Mouse (Mus musculus) forebrain, embryonic 14.5 days (tissue): ENCODE results near the gene Ncam2. TPM values are rescaled to one million over a fixed set of nuclear protein-coding genes. Genes with fewer than 3 reads are reported as not detected.
A peak's percentile ranks its signal among the peaks of the same experiment; 100 is the strongest.

Experiments
- ATAC-seq: fragments of 200-750 bp; cut with Nextera tagmentation; 2 replicates; pipeline ENCODE4 v1.8.0; 2017; ENCODE audit warnings: mild to moderate bottlenecking, moderate library complexity
- DNase-seq: peaks from one replicate; pipeline ENCODE4 v3.0.0-alpha.2; 2015; ENCODE audit warnings: low spot score
- H3K27ac ChIP-seq: fragments of 300-500 bp; sonication (generic); 2 replicates; pipeline ENCODE4 v1.5.1; 2014; ENCODE audit warnings: low read depth, mild to moderate bottlenecking, control low read depth, low read length, moderate library complexity
- H3K27me3 ChIP-seq: fragments of 300-500 bp; sonication (generic); replicated peaks from 2 replicates; pipeline ENCODE4 v1.6.1; 2014; ENCODE audit warnings: low read length, control low read depth, mixed read lengths; ENCODE audit not compliant: control insufficient read depth, insufficient read depth
- H3K36me3 ChIP-seq: fragments of 300-500 bp; sonication (generic); 2 replicates; pipeline ENCODE4 v1.6.1; 2014; ENCODE audit warnings: low read length, control low read depth; ENCODE audit not compliant: control insufficient read depth, insufficient read depth
- H3K4me1 ChIP-seq: fragments of 300-500 bp; sonication (generic); 2 replicates; pipeline ENCODE4 v1.6.1; 2014; ENCODE audit warnings: antibody characterized with exemption, low read length, control low read depth; ENCODE audit not compliant: control insufficient read depth, insufficient read depth
- H3K4me2 ChIP-seq: fragments of 300-500 bp; sonication (generic); 2 replicates; pipeline ENCODE4 v1.6.1; 2014; ENCODE audit warnings: mild to moderate bottlenecking, control low read depth, low read length
- H3K4me3 ChIP-seq: fragments of 300-500 bp; sonication (generic); 2 replicates; pipeline ENCODE4 v1.5.1; 2014; ENCODE audit warnings: low read depth, low read length, control low read depth
- H3K9ac ChIP-seq: fragments of 300-500 bp; sonication (generic); 2 replicates; pipeline ENCODE4 v1.6.1; 2014; ENCODE audit warnings: mild to moderate bottlenecking, low read length, control low read depth, moderate library complexity
- H3K9me3 ChIP-seq: fragments of 300-500 bp; sonication (generic); replicated peaks from 2 replicates; pipeline ENCODE4 v1.6.1; 2016; ENCODE audit warnings: low read length, control low read depth, mixed read lengths; ENCODE audit not compliant: control insufficient read depth
- WGBS: fragments of 180-500 bp; shearing (Covaris S2); extraction: QIAGEN DNeasy Blood & Tissue Kit; methylation state at CpG from one replicate; pipeline ENCODE4 v1.1.7; 2014; 5-methylcytosine and 5-hydroxymethylcytosine counted together
- polyA plus RNA-seq: library from polyadenylated mRNA; unstranded; fragments of >200 nt; fragmentation: Nextera tagmentation; extraction: Ambion mirVana; gene quantifications from 2 replicates; pipeline ENCODE4 v1.2.1, GENCODE M21; 2014

Gene Ncam2
- polyA plus RNA-seq: 5.0 and 8.5 TPM in 2 replicates

DNA sequence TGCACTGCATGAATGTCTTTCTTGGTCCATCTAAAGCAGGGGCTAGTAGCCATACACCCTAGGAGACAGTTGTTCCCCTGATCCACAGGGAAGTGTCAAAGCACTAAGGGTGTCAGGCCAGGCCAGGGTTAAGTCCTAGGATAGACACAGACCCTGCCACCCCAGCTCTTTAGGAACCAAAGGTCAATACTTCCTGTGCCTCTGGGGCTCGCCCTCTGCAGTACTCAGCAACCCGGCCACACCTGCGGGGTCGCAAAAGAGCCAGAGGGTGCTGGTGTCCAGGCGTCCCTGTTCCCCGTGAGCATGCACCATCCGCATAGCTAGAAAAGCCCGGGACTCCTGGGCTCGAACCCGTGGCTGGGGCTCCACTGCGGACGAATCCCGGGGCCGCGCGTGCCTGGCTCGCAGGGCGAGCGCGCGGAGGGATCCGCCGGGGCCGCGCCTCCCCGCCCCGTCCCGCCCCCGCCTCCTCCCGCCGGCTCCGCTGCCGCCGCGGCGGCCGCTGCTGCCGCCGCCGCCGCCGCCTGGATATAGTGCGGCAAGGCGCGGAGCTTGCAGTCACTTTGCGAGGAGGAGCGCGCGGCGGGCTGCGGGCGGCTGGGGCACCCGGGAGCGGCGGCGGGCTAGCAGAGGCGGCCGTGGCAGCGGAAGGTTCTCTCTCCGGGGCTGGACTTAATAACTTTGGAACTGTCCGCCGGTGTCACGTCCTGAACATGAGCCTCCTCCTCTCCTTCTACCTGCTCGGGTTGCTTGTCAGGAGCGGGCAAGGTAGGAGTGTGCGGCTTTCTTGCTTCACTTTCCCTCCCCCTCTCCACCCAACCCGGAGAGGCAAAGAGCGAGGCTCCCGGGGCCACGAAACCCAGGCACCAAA lies at the start of gene Ncam2:
TSS of gene Ncam2 (plus strand) at position 497 of the 871 bp plus-strand sequence.
- DNase-seq: peak; percentile 84
- Histone ChIP-seq H3K4me1 (peaks cover 18% of the 10 kb centered on the region), H3K27me3 (no peaks in the 10 kb centered on the region), H3K4me3 (peak within 1 kb of the TSS; percentile 60), H3K9me3 (no peaks in the 10 kb centered on the region), H3K4me2 (peak within 1 kb of the TSS; percentile 69), H3K36me3 (no peaks in the 10 kb centered on the region), H3K27ac (peak within 1 kb of the TSS; percentile 78), H3K9ac (peak within 1 kb of the TSS; percentile 69)
- under 1% methylated on average over 52 of the region's 70 CpGs for WGBS
- peak; percentile 81 for ATAC-seq

DNA sequence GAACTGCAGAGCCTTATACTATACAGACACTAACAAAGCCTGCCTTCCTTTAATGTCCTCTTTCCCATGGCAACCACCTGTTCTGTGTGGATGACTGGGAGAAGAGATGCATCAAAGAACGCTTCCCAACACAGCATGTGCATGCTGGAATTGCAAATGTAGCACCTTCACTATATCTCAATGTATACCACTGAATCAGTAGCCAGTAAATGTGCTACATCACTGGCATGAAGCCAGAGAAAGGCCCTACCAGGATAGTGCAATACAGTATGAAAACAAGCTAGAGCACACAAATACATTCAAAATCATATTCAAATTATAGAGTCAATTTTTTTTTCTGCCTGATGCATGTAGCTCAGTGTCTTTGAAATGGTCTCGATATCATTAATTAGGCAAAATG lies 29.7 kb upstream of the Ncam2 start:
- peak; percentile 14 for DNase-seq
- Histone ChIP-seq H3K9ac (no peak overlapping the region), H3K27ac (no peak overlapping the region), H3K4me1 (no peaks in the 10 kb centered on the region), H3K4me3 (no peak overlapping the region), H3K9me3 (no peaks in the 10 kb centered on the region), H3K27me3 (no peaks in the 10 kb centered on the region), H3K36me3 (no peaks in the 10 kb centered on the region), H3K4me2 (no peak overlapping the region)
- no peak for ATAC-seq
- WGBS: 72% methylated on average over 2 of the region's 2 CpGs

DNA sequence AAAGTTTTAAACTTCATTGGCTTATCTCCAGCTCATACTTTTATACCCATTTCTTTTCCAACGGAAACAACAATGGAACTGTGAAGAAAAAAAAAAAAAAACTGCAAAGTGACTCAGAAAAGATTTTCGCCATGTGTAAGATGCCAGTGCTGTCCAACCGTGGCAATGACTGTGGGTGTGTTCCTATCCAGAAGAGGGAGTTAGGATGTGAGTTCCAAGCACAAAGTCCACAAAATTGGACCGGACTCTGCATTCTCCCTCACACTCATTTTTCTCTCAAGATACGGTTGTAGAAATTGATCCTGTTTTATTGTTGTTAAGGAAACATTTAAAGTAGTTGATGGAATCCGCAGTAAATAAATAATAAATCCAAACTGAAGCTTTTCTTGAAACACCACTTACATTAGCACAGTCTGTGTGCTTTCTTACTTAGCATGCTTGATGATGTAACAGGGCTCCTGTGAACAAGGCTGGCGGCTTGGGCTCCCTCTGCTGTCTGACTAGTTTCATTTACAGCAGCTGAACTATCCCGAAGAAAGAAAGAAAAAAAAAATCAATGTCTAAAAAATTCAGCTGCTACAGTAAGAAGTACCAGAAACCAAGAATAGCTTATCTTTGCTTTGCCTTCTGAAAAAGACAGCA lies 25.1 kb upstream of the Ncam2 start:
- H3K4me2 ChIP-seq: no peak overlapping the region
- H3K27ac ChIP-seq: no peak overlapping the region
- peak; percentile 86 for DNase-seq
- H3K36me3 ChIP-seq: no peaks in the 10 kb centered on the region
- WGBS: 51% methylated on average over 8 of the region's 8 CpGs
- no peaks in the 10 kb centered on the region for H3K27me3 ChIP-seq
- ATAC-seq: peak; percentile 88
- no peaks in the 10 kb centered on the region for H3K4me1 ChIP-seq
- no peak overlapping the region for H3K9ac ChIP-seq
- H3K9me3 ChIP-seq: no peaks in the 10 kb centered on the region
- no peak overlapping the region for H3K4me3 ChIP-seq

DNA sequence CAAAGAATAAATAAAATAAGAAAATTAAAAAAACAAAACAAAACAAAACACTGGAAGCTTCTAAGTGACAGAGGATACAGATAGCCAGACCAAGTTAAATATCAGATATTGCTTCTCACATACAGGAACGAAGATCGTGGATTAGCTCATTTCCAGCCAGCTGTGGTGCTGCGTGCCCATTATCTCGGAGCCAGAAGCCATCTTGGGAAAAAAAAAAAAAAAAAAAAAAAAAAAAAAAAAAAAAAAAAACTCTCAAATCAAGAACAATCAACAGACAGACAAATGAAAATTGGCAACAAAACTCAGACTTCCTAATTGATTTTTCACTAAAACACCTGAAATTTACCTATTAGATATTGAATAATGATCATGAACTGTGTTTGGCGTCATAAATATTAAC lies 20.7 kb upstream of the Ncam2 start:
- ATAC-seq (no peak), DNase-seq (no peak)
- Histone ChIP-seq H3K27ac (no peak overlapping the region), H3K4me2 (no peak overlapping the region), H3K27me3 (no peaks in the 10 kb centered on the region), H3K9ac (no peak overlapping the region), H3K4me3 (no peak overlapping the region), H3K36me3 (no peaks in the 10 kb centered on the region), H3K4me1 (no peaks in the 10 kb centered on the region), H3K9me3 (no peaks in the 10 kb centered on the region)
- 95% methylated on average over 5 of the region's 5 CpGs for WGBS

DNA sequence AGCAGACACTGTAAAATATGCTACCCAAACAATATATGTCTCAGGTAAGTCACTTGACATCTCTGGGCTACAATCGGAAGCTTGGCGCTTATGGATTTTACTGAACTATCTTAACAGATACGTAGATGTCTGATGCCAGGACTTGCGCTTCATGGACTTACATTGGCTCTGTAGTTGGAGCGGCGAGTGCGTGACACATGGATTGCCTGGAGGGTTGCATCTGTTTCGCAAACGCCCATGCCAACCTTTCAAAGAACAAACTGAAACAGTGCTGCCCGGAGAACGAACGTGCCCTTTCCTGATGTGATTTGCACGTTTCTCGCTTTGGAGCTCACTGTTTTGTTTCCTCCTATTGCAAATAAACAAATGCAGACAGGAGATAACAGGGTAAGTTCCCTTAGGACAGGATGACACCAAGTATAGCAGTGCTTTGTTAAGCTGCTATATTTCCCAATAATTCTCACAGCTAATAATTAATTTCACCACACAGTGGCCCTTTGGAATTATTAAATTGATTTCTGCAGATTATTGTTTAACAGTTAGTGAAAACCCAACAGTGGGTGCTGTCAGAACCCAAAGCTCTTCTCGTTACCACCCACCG lies 12.8 kb upstream of the Ncam2 start:
- Histone ChIP-seq H3K27me3 (no peaks in the 10 kb centered on the region), H3K9ac (no peak overlapping the region), H3K4me1 (no peaks in the 10 kb centered on the region), H3K27ac (no peak overlapping the region), H3K4me2 (no peak overlapping the region), H3K9me3 (no peaks in the 10 kb centered on the region), H3K36me3 (no peaks in the 10 kb centered on the region), H3K4me3 (no peak overlapping the region)
- DNase-seq: no peak
- ATAC-seq: no peak
- WGBS: 75% methylated on average over 16 of the region's 16 CpGs

DNA sequence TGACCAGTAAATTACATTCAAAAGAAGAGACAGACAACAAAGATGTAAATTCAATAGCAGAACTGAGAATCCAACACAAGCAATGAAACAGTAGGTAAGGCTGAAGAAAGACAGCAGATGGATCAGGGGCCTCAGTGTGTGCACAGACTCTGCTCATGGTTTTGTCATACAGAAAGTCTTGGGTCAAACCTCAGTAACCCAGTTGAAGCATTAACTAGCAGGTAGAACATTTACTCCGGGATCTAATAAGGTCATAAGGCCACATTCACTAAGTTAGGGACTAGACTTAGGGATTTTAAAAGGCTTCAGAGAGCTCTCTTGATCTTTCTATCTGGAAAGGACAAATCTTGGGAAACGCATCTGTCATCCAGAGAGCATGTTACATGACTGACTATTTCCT lies 8.9 kb upstream of the Ncam2 start:
- Histone ChIP-seq H3K9me3 (no peaks in the 10 kb centered on the region), H3K4me2 (no peak overlapping the region), H3K36me3 (no peaks in the 10 kb centered on the region), H3K4me3 (no peak overlapping the region), H3K4me1 (no peaks in the 10 kb centered on the region), H3K27ac (no peak overlapping the region), H3K27me3 (no peaks in the 10 kb centered on the region), H3K9ac (no peak overlapping the region)
- DNase-seq (no peak), ATAC-seq (no peak)
- WGBS: 96% methylated on average over 2 of the region's 2 CpGs

DNA sequence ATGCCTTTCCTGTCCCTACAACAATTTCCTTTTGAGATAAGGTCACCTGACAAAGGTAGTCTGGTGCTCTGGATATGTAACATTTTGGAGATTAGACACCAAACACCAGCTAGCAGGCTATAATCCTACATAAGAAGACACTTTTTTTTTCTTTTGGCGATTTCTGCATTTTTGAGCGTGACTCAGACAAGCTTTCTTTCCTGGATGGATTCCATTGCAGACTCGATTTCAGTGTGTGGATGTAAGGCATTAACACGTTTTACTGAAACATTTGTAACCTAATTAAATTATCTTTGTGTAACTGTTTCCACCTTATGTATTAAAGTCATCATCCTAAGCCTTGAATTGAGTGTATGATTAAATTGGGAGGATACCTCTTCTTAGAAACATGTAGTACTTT lies 7.9 kb upstream of the Ncam2 start:
- H3K9me3 ChIP-seq: no peaks in the 10 kb centered on the region
- no peak overlapping the region for H3K4me3 ChIP-seq
- DNase-seq: no peak
- no peaks in the 10 kb centered on the region for H3K36me3 ChIP-seq
- H3K27me3 ChIP-seq: no peaks in the 10 kb centered on the region
- no peaks in the 10 kb centered on the region for H3K4me1 ChIP-seq
- H3K9ac ChIP-seq: no peak overlapping the region
- H3K27ac ChIP-seq: no peak overlapping the region
- 78% methylated on average over 4 of the region's 4 CpGs for WGBS
- no peak overlapping the region for H3K4me2 ChIP-seq
- ATAC-seq: no peak

DNA sequence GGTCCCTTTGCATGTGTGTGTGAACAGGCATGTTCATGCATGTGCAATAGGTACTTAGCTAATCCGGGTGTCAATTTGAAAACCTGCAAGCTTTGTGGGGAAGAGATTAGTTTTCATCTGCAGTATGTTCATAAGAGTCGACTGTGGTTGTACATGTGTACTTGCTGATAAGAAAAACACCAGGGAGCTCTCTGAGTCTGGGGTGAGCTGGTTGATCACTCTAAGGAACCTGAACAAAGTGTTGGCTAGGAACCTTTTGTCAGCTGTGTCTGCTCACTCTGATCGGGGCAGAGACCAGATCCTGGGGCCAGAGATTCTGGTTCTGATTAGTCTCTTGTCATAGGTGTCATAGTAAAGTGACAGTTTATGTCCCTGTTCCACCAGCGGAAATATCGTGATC lies 1.0 kb upstream of the Ncam2 start:
- no peaks in the 10 kb centered on the region for H3K9me3 ChIP-seq
- DNase-seq (no peak), ATAC-seq (no peak)
- no peak overlapping the region for H3K9ac ChIP-seq
- H3K4me1 ChIP-seq: peaks cover 14% of the 10 kb centered on the region
- no peak overlapping the region for H3K4me2 ChIP-seq
- no peaks in the 10 kb centered on the region for H3K36me3 ChIP-seq
- no peak overlapping the region for H3K27ac ChIP-seq
- WGBS: 89% methylated on average over 5 of the region's 5 CpGs
- H3K27me3 ChIP-seq: no peaks in the 10 kb centered on the region
- H3K4me3 ChIP-seq: no peak overlapping the region

DNA sequence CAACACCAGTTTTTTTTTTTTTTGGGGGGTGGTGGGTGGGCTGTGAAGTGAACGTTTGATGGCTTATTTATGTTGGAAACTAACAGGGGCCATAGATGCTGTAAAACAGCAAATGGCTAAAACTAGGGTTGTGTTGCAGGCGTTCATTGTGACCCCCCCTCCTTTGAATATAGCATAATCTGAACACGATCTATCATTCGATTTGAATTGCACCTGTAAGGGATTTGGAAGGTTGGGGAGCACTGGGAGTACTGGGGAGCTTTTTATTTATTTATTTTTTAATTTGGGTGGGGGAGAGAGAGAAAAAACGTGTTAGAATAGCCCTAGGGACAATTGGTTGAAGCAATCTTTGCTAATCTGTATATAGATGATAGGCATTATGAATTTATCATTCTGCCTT lies 974 bp downstream of the Ncam2 start:
- Histone ChIP-seq H3K4me1 (peaks cover 18% of the 10 kb centered on the region), H3K36me3 (no peaks in the 10 kb centered on the region), H3K27ac (no peak overlapping the region), H3K27me3 (no peaks in the 10 kb centered on the region), H3K9ac (peak overlapping the region; percentile 69), H3K4me2 (peak overlapping the region; percentile 69), H3K9me3 (no peaks in the 10 kb centered on the region), H3K4me3 (peak overlapping the region; percentile 60)
- DNase-seq (peak; percentile 43), ATAC-seq (no peak)
- 34% methylated on average over 5 of the region's 5 CpGs for WGBS
